Mouse (Mus musculus): ENCODE results near the gene Pidd1.

DNA sequence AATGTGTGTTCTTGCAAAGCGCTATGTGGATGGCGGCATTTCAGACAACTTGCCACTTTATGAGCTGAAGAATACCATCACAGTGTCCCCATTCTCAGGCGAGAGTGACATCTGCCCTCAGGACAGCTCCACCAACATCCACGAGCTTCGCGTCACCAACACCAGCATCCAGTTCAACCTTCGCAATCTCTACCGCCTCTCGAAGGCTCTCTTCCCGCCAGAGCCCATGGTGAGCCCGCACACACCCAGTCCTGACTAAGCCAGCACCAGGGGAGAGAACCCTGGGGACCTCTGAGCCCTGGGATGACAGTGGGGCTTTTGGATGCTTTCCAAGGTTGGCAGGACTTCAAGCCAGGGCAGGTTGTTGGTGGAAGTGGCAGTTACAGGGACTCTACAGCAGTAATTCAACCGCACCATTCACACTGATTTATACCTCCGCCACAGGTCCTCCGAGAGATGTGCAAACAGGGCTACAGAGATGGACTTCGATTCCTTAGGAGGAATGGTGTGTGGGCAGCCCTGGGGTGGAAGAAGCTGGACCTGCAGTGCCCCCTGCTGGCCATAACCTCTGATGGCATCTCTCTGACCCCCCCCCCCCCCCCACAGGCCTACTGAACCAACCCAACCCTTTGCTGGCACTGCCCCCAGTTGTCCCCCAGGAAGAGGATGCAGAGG, 14.3 kb upstream of the Pidd1 start:
- TF ChIP-seq GATA1 (IDR thresholded peaks at IDR 0.05; ENCODE audit: borderline replicate concordance, low read length) (no peak), FLI1 (IDR thresholded peaks at IDR 0.05; ENCODE audit: low read length) (no peak)
